Mouse (Mus musculus): ENCODE results near the gene Iffo1. TPM values are rescaled to one million over a fixed set of nuclear protein-coding genes. Genes with fewer than 3 reads are reported as not detected.

The Iffo1 gene
- polyA plus RNA-seq, 1 experiment from 2014 or later, result 10.3 TPM

DNA sequence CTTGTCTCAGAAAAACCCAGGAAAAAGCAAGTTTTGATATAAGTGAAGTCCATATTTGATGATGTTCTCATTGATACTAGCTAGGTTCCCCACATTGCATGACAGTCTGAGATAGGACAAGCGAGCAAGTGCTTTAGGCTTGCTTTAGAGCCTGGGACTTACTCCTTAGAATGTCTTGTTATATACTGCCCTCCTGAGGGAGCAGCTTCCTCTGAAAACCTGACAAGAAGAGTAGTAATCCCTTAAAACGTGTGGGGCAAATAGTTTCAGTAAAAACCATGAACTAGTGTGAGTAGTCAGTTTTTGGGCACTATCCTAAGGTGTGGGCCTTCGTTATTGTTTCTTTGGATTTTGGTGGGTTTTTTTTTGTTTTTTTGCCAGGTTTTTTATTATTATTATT lies 1.9 kb upstream of the Iffo1 start:
- H3K27me3 ChIP-seq (ENCODE audit: control insufficient read depth, insufficient read depth, low read length), result no peaks in the 10 kb centered on the region
- WGBS, result 81% methylated on average over 3 of the region's 3 CpGs
- ATAC-seq (replicated peaks; ENCODE audit: insufficient number of reproducible peaks, low FRiP score, low TSS enrichment, low read depth) (no peak), DNase-seq (ENCODE audit: low spot score) (no peak)
- no peak overlapping the region for H3K4me2 ChIP-seq (ENCODE audit: low read depth, low read length)
- no peak overlapping the region for H3K9ac ChIP-seq (replicated peaks; ENCODE audit: low read length)
- H3K27ac ChIP-seq (replicated peaks; ENCODE audit: low read depth, low read length), result no peak overlapping the region
- H3K36me3 ChIP-seq (replicated peaks; ENCODE audit: control insufficient read depth, insufficient read depth, low read depth, low read length), result peaks cover 6% of the 10 kb centered on the region; the same call in 1 of the 2 replicates
- no peak overlapping the region for H3K4me3 ChIP-seq (ENCODE audit: low read depth, low read length)
- H3K4me1 ChIP-seq (ENCODE audit: control insufficient read depth, insufficient read depth, low read length), result no peaks in the 10 kb centered on the region
- H3K9me3 ChIP-seq (replicated peaks; ENCODE audit: control insufficient read depth, low read length), result no peaks in the 10 kb centered on the region

GRCm38 (mm10) chr6:125143904-125144303 lies 1.1 kb upstream of the Iffo1 start:
- no peak for DNase-seq (ENCODE audit: low spot score)
- Histone ChIP-seq H3K9ac (replicated peaks; ENCODE audit: low read length) (no peak overlapping the region), H3K4me1 (ENCODE audit: control insufficient read depth, insufficient read depth, low read length) (no peaks in the 10 kb centered on the region; the same call in 1 of the 2 replicates), H3K27ac (replicated peaks; ENCODE audit: low read depth, low read length) (no peak overlapping the region), H3K4me2 (ENCODE audit: low read depth, low read length) (no peak overlapping the region), H3K36me3 (replicated peaks; ENCODE audit: control insufficient read depth, insufficient read depth, low read depth, low read length) (peaks cover 6% of the 10 kb centered on the region; the same call in 1 of the 2 replicates), H3K27me3 (ENCODE audit: control insufficient read depth, insufficient read depth, low read length) (no peaks in the 10 kb centered on the region), H3K9me3 (replicated peaks; ENCODE audit: control insufficient read depth, low read length) (no peaks in the 10 kb centered on the region), H3K4me3 (ENCODE audit: low read depth, low read length) (no peak overlapping the region)
- ATAC-seq (replicated peaks; ENCODE audit: insufficient number of reproducible peaks, low FRiP score, low TSS enrichment, low read depth), result no peak
- WGBS, result 84% methylated on average over 9 of the region's 9 CpGs

DNA sequence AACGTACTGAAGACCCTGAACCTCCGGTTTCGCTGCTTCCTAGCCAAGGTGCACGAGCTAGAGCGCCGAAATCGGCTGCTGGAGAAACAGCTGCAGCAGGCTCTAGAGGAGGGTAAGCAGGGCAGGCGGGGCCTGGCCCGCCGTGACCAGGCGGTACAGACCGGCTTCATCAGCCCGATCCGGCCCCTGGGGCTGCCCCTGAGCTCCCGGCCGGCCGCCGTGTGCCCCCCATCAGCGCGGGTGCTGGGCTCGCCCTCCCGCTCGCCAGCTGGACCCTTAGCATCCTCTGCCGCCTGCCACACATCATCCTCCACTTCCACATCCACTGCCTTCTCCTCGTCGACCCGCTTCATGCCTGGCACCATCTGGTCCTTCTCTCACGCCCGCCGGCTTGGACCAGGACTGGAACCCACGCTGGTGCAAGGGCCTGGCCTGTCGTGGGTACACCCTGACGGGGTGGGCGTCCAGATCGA lies 474 bp downstream of the Iffo1 start:
- WGBS, result 1% methylated on average over 34 of the region's 35 CpGs
- H3K4me3 ChIP-seq (ENCODE audit: low read depth, low read length), result peak overlapping the region; percentile 76
- H3K36me3 ChIP-seq (replicated peaks; ENCODE audit: control insufficient read depth, insufficient read depth, low read depth, low read length), result peaks cover 6% of the 10 kb centered on the region; the same call in 1 of the 2 replicates
- no peaks in the 10 kb centered on the region for H3K9me3 ChIP-seq (replicated peaks; ENCODE audit: control insufficient read depth, low read length)
- peak overlapping the region; percentile 79 for H3K9ac ChIP-seq (replicated peaks; ENCODE audit: low read length)
- peak; percentile 58 for ATAC-seq (replicated peaks; ENCODE audit: insufficient number of reproducible peaks, low FRiP score, low TSS enrichment, low read depth)
- peak overlapping the region; percentile 82 for H3K27ac ChIP-seq (replicated peaks; ENCODE audit: low read depth, low read length)
- DNase-seq (ENCODE audit: low spot score), result no peak
- H3K4me1 ChIP-seq (ENCODE audit: control insufficient read depth, insufficient read depth, low read length), result no peaks in the 10 kb centered on the region; the same call in 1 of the 2 replicates
- no peaks in the 10 kb centered on the region for H3K27me3 ChIP-seq (ENCODE audit: control insufficient read depth, insufficient read depth, low read length)
- H3K4me2 ChIP-seq (ENCODE audit: low read depth, low read length), result peak overlapping the region; percentile 86

DNA sequence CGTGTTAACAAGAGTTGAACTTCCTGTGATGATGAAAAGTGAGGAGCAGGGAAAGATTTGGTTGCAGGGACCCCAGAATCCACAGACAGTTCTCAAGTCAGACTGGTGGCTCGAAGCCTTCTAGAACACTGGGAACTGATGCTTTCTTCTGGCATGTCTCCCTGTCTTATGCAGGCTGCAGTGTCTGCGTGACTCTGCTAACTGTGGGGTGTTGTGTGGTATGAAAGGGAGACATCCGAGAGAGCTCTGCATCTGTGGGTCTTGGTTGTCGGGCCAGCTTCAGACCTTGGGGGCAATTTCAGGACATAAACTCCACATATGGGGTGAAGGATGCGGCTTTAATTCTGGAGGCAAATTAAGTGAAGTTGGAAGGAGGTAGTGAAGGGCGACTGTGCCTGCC lies 1.1 kb downstream of the Iffo1 start:
- Histone ChIP-seq H3K4me2 (ENCODE audit: low read depth, low read length) (peak overlapping the region; percentile 86), H3K27me3 (ENCODE audit: control insufficient read depth, insufficient read depth, low read length) (no peaks in the 10 kb centered on the region), H3K27ac (replicated peaks; ENCODE audit: low read depth, low read length) (no peak overlapping the region), H3K9me3 (replicated peaks; ENCODE audit: control insufficient read depth, low read length) (no peaks in the 10 kb centered on the region), H3K4me1 (ENCODE audit: control insufficient read depth, insufficient read depth, low read length) (no peaks in the 10 kb centered on the region; the same call in 1 of the 2 replicates), H3K4me3 (ENCODE audit: low read depth, low read length) (peak overlapping the region; percentile 76), H3K9ac (replicated peaks; ENCODE audit: low read length) (peak overlapping the region; percentile 79), H3K36me3 (replicated peaks; ENCODE audit: control insufficient read depth, insufficient read depth, low read depth, low read length) (peaks cover 2% of the 10 kb centered on the region; the same call in 1 of the 2 replicates)
- 50% methylated on average over 7 of the region's 7 CpGs for WGBS
- no peak for DNase-seq (ENCODE audit: low spot score)
- ATAC-seq (replicated peaks; ENCODE audit: insufficient number of reproducible peaks, low FRiP score, low TSS enrichment, low read depth), result no peak

- Histone ChIP-seq H3K9me3 (replicated peaks; ENCODE audit: control insufficient read depth, low read length) (no peaks in the 10 kb centered on the region), H3K4me1 (ENCODE audit: control insufficient read depth, insufficient read depth, low read length) (no peaks in the 10 kb centered on the region; the same call in 1 of the 2 replicates), H3K4me3 (ENCODE audit: low read depth, low read length) (no peak overlapping the region), H3K36me3 (replicated peaks; ENCODE audit: control insufficient read depth, insufficient read depth, low read depth, low read length) (peaks cover 2% of the 10 kb centered on the region; the same call in 1 of the 2 replicates), H3K27ac (replicated peaks; ENCODE audit: low read depth, low read length) (no peak overlapping the region), H3K9ac (replicated peaks; ENCODE audit: low read length) (no peak overlapping the region), H3K4me2 (ENCODE audit: low read depth, low read length) (no peak overlapping the region), H3K27me3 (ENCODE audit: control insufficient read depth, insufficient read depth, low read length) (no peaks in the 10 kb centered on the region)
- DNase-seq (ENCODE audit: low spot score) (no peak), ATAC-seq (replicated peaks; ENCODE audit: insufficient number of reproducible peaks, low FRiP score, low TSS enrichment, low read depth) (no peak)
- WGBS, result 86% methylated on average over 4 of the region's 4 CpGs
Observed at GRCm38 (mm10) chr6:125146797-125147196, 1.8 kb downstream of the Iffo1 start.

DNA sequence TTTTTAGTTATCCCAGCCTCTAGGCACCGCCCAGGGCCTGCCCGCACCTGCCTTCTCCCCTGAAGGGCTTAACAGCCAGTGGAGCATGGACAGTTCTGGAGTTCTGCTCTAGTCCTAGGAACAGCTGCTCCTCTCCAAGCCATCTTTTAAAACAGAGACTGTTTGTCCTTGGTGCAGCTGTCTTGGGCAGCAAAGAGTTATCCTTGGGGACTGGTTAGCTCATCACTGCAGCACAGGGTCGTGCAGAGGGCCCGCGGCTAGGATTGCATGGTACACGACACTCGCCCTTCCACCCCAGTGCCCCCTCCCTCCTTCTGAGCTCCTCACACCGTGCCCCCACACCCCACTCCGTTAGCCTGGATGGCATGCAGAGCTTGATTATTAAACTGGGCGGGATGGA lies 2.3 kb downstream of the Iffo1 start:
- peak overlapping the region; percentile 35; the same call in 1 of the 2 replicates for H3K9ac ChIP-seq (replicated peaks; ENCODE audit: low read length)
- no peak overlapping the region for H3K4me3 ChIP-seq (ENCODE audit: low read depth, low read length)
- H3K9me3 ChIP-seq (replicated peaks; ENCODE audit: control insufficient read depth, low read length), result no peaks in the 10 kb centered on the region
- no peaks in the 10 kb centered on the region; the same call in 1 of the 2 replicates for H3K36me3 ChIP-seq (replicated peaks; ENCODE audit: control insufficient read depth, insufficient read depth, low read depth, low read length)
- no peaks in the 10 kb centered on the region for H3K27me3 ChIP-seq (ENCODE audit: control insufficient read depth, insufficient read depth, low read length)
- 57% methylated on average over 10 of the region's 10 CpGs for WGBS
- DNase-seq (ENCODE audit: low spot score) (no peak), ATAC-seq (replicated peaks; ENCODE audit: insufficient number of reproducible peaks, low FRiP score, low TSS enrichment, low read depth) (no peak)
- H3K27ac ChIP-seq (replicated peaks; ENCODE audit: low read depth, low read length), result no peak overlapping the region
- no peaks in the 10 kb centered on the region; the same call in 1 of the 2 replicates for H3K4me1 ChIP-seq (ENCODE audit: control insufficient read depth, insufficient read depth, low read length)
- no peak overlapping the region for H3K4me2 ChIP-seq (ENCODE audit: low read depth, low read length)

GRCm38 (mm10) chr6:125148251-125148925 lies 3.3 kb downstream of the Iffo1 start:
- DNase-seq (ENCODE audit: low spot score), result no peak
- Histone ChIP-seq H3K4me2 (ENCODE audit: low read depth, low read length) (no peak overlapping the region), H3K27ac (replicated peaks; ENCODE audit: low read depth, low read length) (peak overlapping the region; percentile 20; the same call in 1 of the 2 replicates), H3K27me3 (ENCODE audit: control insufficient read depth, insufficient read depth, low read length) (no peaks in the 10 kb centered on the region), H3K9me3 (replicated peaks; ENCODE audit: control insufficient read depth, low read length) (no peaks in the 10 kb centered on the region), H3K9ac (replicated peaks; ENCODE audit: low read length) (peak overlapping the region; percentile 22; the same call in 1 of the 2 replicates), H3K4me3 (ENCODE audit: low read depth, low read length) (no peak overlapping the region), H3K36me3 (replicated peaks; ENCODE audit: control insufficient read depth, insufficient read depth, low read depth, low read length) (no peaks in the 10 kb centered on the region; the same call in 1 of the 2 replicates), H3K4me1 (ENCODE audit: control insufficient read depth, insufficient read depth, low read length) (no peaks in the 10 kb centered on the region; the same call in 1 of the 2 replicates)
- no peak for ATAC-seq (replicated peaks; ENCODE audit: insufficient number of reproducible peaks, low FRiP score, low TSS enrichment, low read depth)
- 73% methylated on average over 18 of the region's 18 CpGs for WGBS

GRCm38 (mm10) chr6:125148926-125149568 lies 4.0 kb downstream of the Iffo1 start:
- Histone ChIP-seq H3K4me1 (ENCODE audit: control insufficient read depth, insufficient read depth, low read length) (no peaks in the 10 kb centered on the region; the same call in 1 of the 2 replicates), H3K36me3 (replicated peaks; ENCODE audit: control insufficient read depth, insufficient read depth, low read depth, low read length) (no peaks in the 10 kb centered on the region; the same call in 1 of the 2 replicates), H3K4me3 (ENCODE audit: low read depth, low read length) (no peak overlapping the region), H3K9ac (replicated peaks; ENCODE audit: low read length) (no peak overlapping the region; the same call in 1 of the 2 replicates), H3K9me3 (replicated peaks; ENCODE audit: control insufficient read depth, low read length) (no peaks in the 10 kb centered on the region), H3K4me2 (ENCODE audit: low read depth, low read length) (no peak overlapping the region), H3K27me3 (ENCODE audit: control insufficient read depth, insufficient read depth, low read length) (no peaks in the 10 kb centered on the region), H3K27ac (replicated peaks; ENCODE audit: low read depth, low read length) (peak overlapping the region; percentile 20; the same call in 1 of the 2 replicates)
- ATAC-seq (replicated peaks; ENCODE audit: insufficient number of reproducible peaks, low FRiP score, low TSS enrichment, low read depth), result no peak
- WGBS, result 78% methylated on average over 16 of the region's 16 CpGs
- no peak for DNase-seq (ENCODE audit: low spot score)
